Mouse (Mus musculus): ENCODE measurements at regions not wholly inside any gene's neighbourhood (a gene's known extent, or its start where the extent isn't known, plus 50 kb on each side); places are given as distances from the start of the nearest gene placed in this dataset.
A peak's percentile ranks its signal among the peaks of the same experiment; 100 is the strongest.

DNA sequence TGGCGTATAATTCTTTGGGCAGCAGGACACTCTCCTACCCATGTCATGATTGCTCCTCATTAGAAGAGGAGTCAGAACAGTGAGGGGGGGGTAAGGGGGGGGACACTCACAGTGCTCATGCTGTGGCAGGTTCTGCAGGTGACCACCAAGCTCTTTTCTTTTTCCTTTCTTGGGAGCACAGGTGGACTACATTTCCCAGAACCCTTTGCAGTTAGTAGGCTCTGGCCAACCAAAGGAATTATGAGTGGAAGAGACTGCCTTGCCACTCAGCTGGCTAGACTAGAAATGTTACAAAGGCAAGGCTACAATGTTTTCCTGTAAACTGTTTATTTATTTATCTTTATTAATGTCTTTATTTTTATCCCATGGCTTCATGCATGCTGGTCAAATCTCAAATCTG, 53.6 kb upstream of the Ifnlr1 start:
- DNase-seq (ENCODE audit: low spot score in 2 of 2), result no peak

- no peak for DNase-seq (ENCODE audit: low spot score in 2 of 2)
Observed at GRCm38 (mm10) chr4:135629793-135630569, 56.1 kb upstream of the Ifnlr1 start.

DNA sequence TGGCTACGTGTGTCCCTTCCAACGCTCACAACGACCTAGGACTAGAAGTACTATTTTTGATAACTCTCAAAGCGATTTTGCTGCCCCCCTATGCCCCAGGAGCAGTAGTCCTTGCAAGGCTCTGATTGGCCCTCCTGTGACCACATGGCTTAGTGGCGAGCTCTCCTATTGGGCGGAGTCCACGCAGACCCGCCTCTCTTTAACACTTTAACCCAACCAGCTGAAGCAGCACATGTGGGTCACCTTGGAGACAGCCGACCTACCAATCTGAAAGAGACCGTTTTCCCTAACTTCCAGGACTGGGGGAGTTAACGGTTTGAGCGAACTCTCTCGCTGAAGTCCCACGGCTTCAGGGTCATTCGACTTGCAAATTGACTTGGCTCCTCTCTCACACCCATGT, 53.0 kb upstream of the Grhl3 start:
- no peak for DNase-seq (ENCODE audit: low spot score in 2 of 2)

- DNase-seq (ENCODE audit: low spot score in 2 of 2), result peak; percentile 62 to 74
Observed at GRCm38 (mm10) chr4:135623121-135623707, 49.8 kb upstream of the Grhl3 start.

All from spleen, postnatal 4 days (tissue).